Mouse (Mus musculus): ENCODE data around the gene Bcar3. TPM values are rescaled to one million over a fixed set of nuclear protein-coding genes. Genes with fewer than 3 reads are reported as not detected.

Gene Bcar3
- polyA plus RNA-seq, 1 experiment from 2014 or later: 15.9 TPM

GRCm38 (mm10) chr3:122346600-122346999, 52.7 kb downstream of the Bcar3 start:
- 93% methylated on average over 2 of the region's 2 CpGs for WGBS
- ATAC-seq (ENCODE audit: low FRiP score, low TSS enrichment): no peak

GRCm38 (mm10) chr3:122348677-122349076, 54.7 kb downstream of the Bcar3 start:
- H3K36me3 ChIP-seq (ENCODE audit: insufficient read depth, low read length): no peaks in the 10 kb centered on the region
- no peak overlapping the region for H3K4me2 ChIP-seq (replicated peaks; ENCODE audit: low read depth, low read length)
- no peak for ATAC-seq (ENCODE audit: low FRiP score, low TSS enrichment)
- H3K9me3 ChIP-seq (ENCODE audit: low read length): no peaks in the 10 kb centered on the region
- no peak overlapping the region for H3K27ac ChIP-seq (ENCODE audit: low read length)
- H3K27me3 ChIP-seq (ENCODE audit: insufficient read depth, low read length): peaks cover 3% of the 10 kb centered on the region; the same call in 1 of the 2 replicates
- WGBS: 83% methylated on average over 5 of the region's 5 CpGs
- H3K4me3 ChIP-seq (ENCODE audit: low read length): no peak overlapping the region
- H3K4me1 ChIP-seq (ENCODE audit: insufficient read depth, low read length): no peaks in the 10 kb centered on the region
- H3K9ac ChIP-seq (replicated peaks; ENCODE audit: low read length): no peak overlapping the region

More at GRCm38 (mm10) chr3:122346600-122346999, 52.7 kb downstream of the Bcar3 start:
- Histone ChIP-seq H3K4me2 (replicated peaks; ENCODE audit: low read depth, low read length) (no peak overlapping the region), H3K9ac (replicated peaks; ENCODE audit: low read length) (no peak overlapping the region), H3K27ac (ENCODE audit: low read length) (no peak overlapping the region), H3K27me3 (ENCODE audit: insufficient read depth, low read length) (peaks cover 3% of the 10 kb centered on the region; the same call in 1 of the 2 replicates), H3K9me3 (ENCODE audit: low read length) (no peaks in the 10 kb centered on the region), H3K4me1 (ENCODE audit: insufficient read depth, low read length) (no peaks in the 10 kb centered on the region), H3K4me3 (ENCODE audit: low read length) (no peak overlapping the region), H3K36me3 (ENCODE audit: insufficient read depth, low read length) (no peaks in the 10 kb centered on the region)

- Histone ChIP-seq H3K27me3 (ENCODE audit: insufficient read depth, low read length) (no peaks in the 10 kb centered on the region), H3K4me1 (ENCODE audit: insufficient read depth, low read length) (no peaks in the 10 kb centered on the region), H3K27ac (ENCODE audit: low read length) (no peak overlapping the region), H3K9ac (replicated peaks; ENCODE audit: low read length) (no peak overlapping the region), H3K4me3 (ENCODE audit: low read length) (no peak overlapping the region), H3K9me3 (ENCODE audit: low read length) (no peaks in the 10 kb centered on the region), H3K36me3 (ENCODE audit: insufficient read depth, low read length) (no peaks in the 10 kb centered on the region), H3K4me2 (replicated peaks; ENCODE audit: low read depth, low read length) (no peak overlapping the region)
- ATAC-seq (ENCODE audit: low FRiP score, low TSS enrichment): no peak
- 78% methylated on average over 3 of the region's 3 CpGs for WGBS
Measured at GRCm38 (mm10) chr3:122352801-122353200, 58.9 kb downstream of the Bcar3 start.

GRCm38 (mm10) chr3:122359426-122359825, 65.5 kb downstream of the Bcar3 start:
- no peaks in the 10 kb centered on the region for H3K9me3 ChIP-seq (ENCODE audit: low read length)
- no peaks in the 10 kb centered on the region for H3K36me3 ChIP-seq (ENCODE audit: insufficient read depth, low read length)
- WGBS: 86% methylated on average over 7 of the region's 7 CpGs
- no peak for ATAC-seq (ENCODE audit: low FRiP score, low TSS enrichment)
- no peak overlapping the region for H3K4me3 ChIP-seq (ENCODE audit: low read length)
- H3K4me1 ChIP-seq (ENCODE audit: insufficient read depth, low read length): peaks cover 19% of the 10 kb centered on the region
- no peaks in the 10 kb centered on the region for H3K27me3 ChIP-seq (ENCODE audit: insufficient read depth, low read length)
- H3K9ac ChIP-seq (replicated peaks; ENCODE audit: low read length): no peak overlapping the region
- H3K4me2 ChIP-seq (replicated peaks; ENCODE audit: low read depth, low read length): no peak overlapping the region
- no peak overlapping the region for H3K27ac ChIP-seq (ENCODE audit: low read length)

GRCm38 (mm10) chr3:122359954-122360353, 66.0 kb downstream of the Bcar3 start:
- Histone ChIP-seq H3K9ac (replicated peaks; ENCODE audit: low read length) (no peak overlapping the region), H3K4me1 (ENCODE audit: insufficient read depth, low read length) (peaks cover 24% of the 10 kb centered on the region), H3K27me3 (ENCODE audit: insufficient read depth, low read length) (no peaks in the 10 kb centered on the region), H3K36me3 (ENCODE audit: insufficient read depth, low read length) (no peaks in the 10 kb centered on the region), H3K9me3 (ENCODE audit: low read length) (no peaks in the 10 kb centered on the region), H3K27ac (ENCODE audit: low read length) (no peak overlapping the region), H3K4me2 (replicated peaks; ENCODE audit: low read depth, low read length) (no peak overlapping the region), H3K4me3 (ENCODE audit: low read length) (no peak overlapping the region)
- no peak for ATAC-seq (ENCODE audit: low FRiP score, low TSS enrichment)
- WGBS: 91% methylated on average over 9 of the region's 9 CpGs

- no peak overlapping the region for H3K4me3 ChIP-seq (ENCODE audit: low read length)
- peak overlapping the region; percentile 77 for H3K27ac ChIP-seq (ENCODE audit: low read length)
- no peaks in the 10 kb centered on the region for H3K27me3 ChIP-seq (ENCODE audit: insufficient read depth, low read length)
- H3K4me1 ChIP-seq (ENCODE audit: insufficient read depth, low read length): peaks cover 32% of the 10 kb centered on the region
- H3K9me3 ChIP-seq (ENCODE audit: low read length): no peaks in the 10 kb centered on the region
- ATAC-seq (ENCODE audit: low FRiP score, low TSS enrichment): peak; percentile 86
- H3K36me3 ChIP-seq (ENCODE audit: insufficient read depth, low read length): no peaks in the 10 kb centered on the region
- 27% methylated on average over 5 of the region's 5 CpGs for WGBS
- no peak overlapping the region for H3K4me2 ChIP-seq (replicated peaks; ENCODE audit: low read depth, low read length)
- H3K9ac ChIP-seq (replicated peaks; ENCODE audit: low read length): no peak overlapping the region
Measured at GRCm38 (mm10) chr3:122360721-122361138, 66.8 kb downstream of the Bcar3 start.

GRCm38 (mm10) chr3:122362719-122363118, 68.8 kb downstream of the Bcar3 start:
- Histone ChIP-seq H3K4me3 (ENCODE audit: low read length) (no peak overlapping the region), H3K4me2 (replicated peaks; ENCODE audit: low read depth, low read length) (no peak overlapping the region), H3K36me3 (ENCODE audit: insufficient read depth, low read length) (no peaks in the 10 kb centered on the region), H3K9ac (replicated peaks; ENCODE audit: low read length) (no peak overlapping the region), H3K27me3 (ENCODE audit: insufficient read depth, low read length) (no peaks in the 10 kb centered on the region), H3K27ac (ENCODE audit: low read length) (no peak overlapping the region), H3K4me1 (ENCODE audit: insufficient read depth, low read length) (peaks cover 32% of the 10 kb centered on the region), H3K9me3 (ENCODE audit: low read length) (no peaks in the 10 kb centered on the region)
- 46% methylated on average over 2 of the region's 2 CpGs for WGBS
- ATAC-seq (ENCODE audit: low FRiP score, low TSS enrichment): 0 out of 2 replicates have a peak, but pooled peaks have one; percentile 16

GRCm38 (mm10) chr3:122364565-122364964, 70.6 kb downstream of the Bcar3 start:
- H3K9me3 ChIP-seq (ENCODE audit: low read length): no peaks in the 10 kb centered on the region
- no peak overlapping the region for H3K27ac ChIP-seq (ENCODE audit: low read length)
- no peak overlapping the region for H3K4me2 ChIP-seq (replicated peaks; ENCODE audit: low read depth, low read length)
- H3K36me3 ChIP-seq (ENCODE audit: insufficient read depth, low read length): no peaks in the 10 kb centered on the region
- H3K27me3 ChIP-seq (ENCODE audit: insufficient read depth, low read length): no peaks in the 10 kb centered on the region
- H3K9ac ChIP-seq (replicated peaks; ENCODE audit: low read length): no peak overlapping the region
- ATAC-seq (ENCODE audit: low FRiP score, low TSS enrichment): no peak
- no peak overlapping the region for H3K4me3 ChIP-seq (ENCODE audit: low read length)
- peaks cover 32% of the 10 kb centered on the region for H3K4me1 ChIP-seq (ENCODE audit: insufficient read depth, low read length)
- WGBS: 33% methylated on average over 3 of the region's 3 CpGs

- 8% methylated on average over 3 of the region's 3 CpGs for WGBS
- Histone ChIP-seq H3K4me1 (ENCODE audit: insufficient read depth, low read length) (peaks cover 27% of the 10 kb centered on the region), H3K4me3 (ENCODE audit: low read length) (no peak overlapping the region), H3K27me3 (ENCODE audit: insufficient read depth, low read length) (no peaks in the 10 kb centered on the region), H3K4me2 (replicated peaks; ENCODE audit: low read depth, low read length) (no peak overlapping the region), H3K36me3 (ENCODE audit: insufficient read depth, low read length) (no peaks in the 10 kb centered on the region), H3K9me3 (ENCODE audit: low read length) (no peaks in the 10 kb centered on the region), H3K27ac (ENCODE audit: low read length) (peak overlapping the region; percentile 71), H3K9ac (replicated peaks; ENCODE audit: low read length) (no peak overlapping the region; the same call in 1 of the 2 replicates)
- peak; percentile 52; the same call in 1 of the 2 replicates for ATAC-seq (ENCODE audit: low FRiP score, low TSS enrichment)
Measured at GRCm38 (mm10) chr3:122365326-122365725, 71.4 kb downstream of the Bcar3 start.

- Histone ChIP-seq H3K27me3 (ENCODE audit: insufficient read depth, low read length) (no peaks in the 10 kb centered on the region), H3K9ac (replicated peaks; ENCODE audit: low read length) (no peak overlapping the region), H3K27ac (ENCODE audit: low read length) (no peak overlapping the region), H3K36me3 (ENCODE audit: insufficient read depth, low read length) (no peaks in the 10 kb centered on the region), H3K4me2 (replicated peaks; ENCODE audit: low read depth, low read length) (no peak overlapping the region), H3K4me1 (ENCODE audit: insufficient read depth, low read length) (peaks cover 12% of the 10 kb centered on the region), H3K9me3 (ENCODE audit: low read length) (no peaks in the 10 kb centered on the region), H3K4me3 (ENCODE audit: low read length) (no peak overlapping the region)
- 88% methylated on average over 8 of the region's 8 CpGs for WGBS
- no peak for ATAC-seq (ENCODE audit: low FRiP score, low TSS enrichment)
Measured at GRCm38 (mm10) chr3:122371646-122372341, 77.9 kb downstream of the Bcar3 start.

Measured in kidney, embryonic 16.5 days (tissue).